ENCODE assay signal across 8 mouse cellular contexts in the genomic region with DNA sequence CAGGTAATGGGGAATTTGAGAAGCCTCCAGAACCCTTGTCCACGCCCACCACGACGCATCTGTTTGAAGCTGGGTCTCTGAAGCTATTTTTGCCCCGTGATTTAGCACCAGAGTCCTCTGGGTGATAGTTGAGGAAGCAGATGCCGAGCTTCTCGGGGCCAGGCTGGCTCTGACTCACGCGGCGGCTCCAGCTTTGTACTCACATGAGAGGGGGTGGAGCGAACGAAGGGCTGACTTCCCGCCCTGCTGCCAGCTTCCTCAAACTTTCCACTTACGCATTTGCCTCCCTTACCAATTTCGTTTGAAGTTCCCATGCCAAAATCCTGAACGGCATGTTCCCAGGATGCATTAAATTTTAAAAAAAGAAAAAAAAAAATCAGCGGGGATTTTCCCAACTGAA.
DNase-seq lines count a peak whose midpoint lies in the region; TF ChIP-seq lines count a peak whose summit lies in the region.

No protein-coding gene starts in this region.

- in situ Hi-C loops in CH12.LX (cut with MboI; ENCODE audit: low pct_ligation_motif_present, low pct_unique_long_range_greater_than_20kb, low sequenced_read_pairs) = loop anchor here (25.0 kb wide), 3 partner anchors 123 to 873 kb away; partner anchors contain the start of genes Hoxd3, Hoxd4 and Hoxd8

- peak; percentile 93 for DNase-seq in CH12.LX (ENCODE audit: extremely low read depth)
- DNase-seq in adrenal gland, postnatal 4 days (ENCODE audit: low spot score in 2 of 2) = peak; percentile 44 to 66
- DNase-seq in frontal cortex, postnatal 10 days (ENCODE audit: low spot score in 2 of 2) = peak; percentile 31 to 51
- peak; percentile 74 for DNase-seq in hindbrain, embryonic 10.5 days (ENCODE audit: low spot score)
- DNase-seq in left cerebral cortex, adult 2 months (ENCODE audit: extremely low spot score in 1 of 2, low spot score in 2 of 2) = peak; percentile 38 to 57
- DNase-seq in lung, postnatal 4 days = peak; percentile 85 to 87
- DNase-seq in retina, embryonic 14.5 days (ENCODE audit: low spot score) = peak; percentile 63
- peak; percentile 80 to 85 for DNase-seq in thymus, postnatal 36 days

- H3K4me3 ChIP-seq in CH12.LX (replicated peaks in 1 of 3; ENCODE audit: low read depth in 2 of 3, low read length in 2 of 3, poor library complexity in 1 of 3) = peak overlapping the region in 1 of 3 experiments; percentile 25
- H3K4me3 ChIP-seq in hindbrain, embryonic 10.5 days = peak overlapping the region; percentile 43
- H3K4me3 ChIP-seq in left cerebral cortex, adult 2 months = no peak overlapping the region

- H3K27me3 ChIP-seq in CH12.LX (replicated peaks) = no peaks in the 10 kb centered on the region
- peaks cover 25% of the 10 kb centered on the region for H3K27me3 ChIP-seq in hindbrain, embryonic 10.5 days (ENCODE audit: insufficient read depth, poor library complexity, severe bottlenecking)

- H3K9me3 ChIP-seq in CH12.LX (replicated peaks; ENCODE audit: low read length) = no peaks in the 10 kb centered on the region
- H3K9me3 ChIP-seq in hindbrain, embryonic 10.5 days = no peaks in the 10 kb centered on the region

- no peaks in the 10 kb centered on the region for H3K79me2 ChIP-seq in CH12.LX (replicated peaks; ENCODE audit: control insufficient read depth, extremely low read depth, insufficient read depth, poor library complexity, severe bottlenecking)

- intact Hi-C loops in left cerebral cortex, adult 2 months (cut with DNase I) = loop anchor here (5.0 to 10.0 kb wide), 3 partner anchors 268 to 530 kb away; no protein-coding TSS in a partner anchor

- TF ChIP-seq CTCF in CH12.LX (conservative IDR thresholded peaks at IDR 0.05 in 1 of 2, IDR thresholded peaks at IDR 0.05 in 1 of 2; ENCODE audit: low read depth in 2 of 2, low read length in 2 of 2) = no peak
- no peak for TF ChIP-seq CTCF in left cerebral cortex, adult 2 months (IDR thresholded peaks at IDR 0.05)

- H3K27ac ChIP-seq in CH12.LX (ENCODE audit: insufficient read depth, low read depth) = no peak overlapping the region
- H3K27ac ChIP-seq in hindbrain, embryonic 10.5 days = peak overlapping the region; percentile 75
- no peak overlapping the region for H3K27ac ChIP-seq in left cerebral cortex, adult 2 months

- TF ChIP-seq RAD21 in CH12.LX (IDR thresholded peaks at IDR 0.05; ENCODE audit: low read depth, low read length) = no peak

- H3K4me1 ChIP-seq in CH12.LX (ENCODE audit: control insufficient read depth in 1 of 2, insufficient read depth in 2 of 2) = peaks cover 0 to 17% of the 10 kb centered on the region in 2 experiments; a peak in 1 of 4 replicates
- peaks cover 16% of the 10 kb centered on the region for H3K4me1 ChIP-seq in hindbrain, embryonic 10.5 days (replicated peaks)

- 2% methylated on average over 16 of the region's 16 CpGs for WGBS in hindbrain, embryonic 10.5 days

- dilution Hi-C loops in CH12.LX (cut with MboI; ENCODE audit: extremely low pct_ligation_motif_present, extremely low pct_unique_long_range_greater_than_20kb, low sequenced_read_pairs) = no loop called here

- TF ChIP-seq POLR2A in CH12.LX (IDR thresholded peaks at IDR 0.05; ENCODE audit: low read depth, low read length) = peak; percentile 80

- peak overlapping the region; percentile 31; the same call in 1 of the 2 replicates for H3K9ac ChIP-seq in CH12.LX (ENCODE audit: insufficient read depth, low read depth)

- peak overlapping the region; percentile 81 for H3K4me2 ChIP-seq in CH12.LX (ENCODE audit: insufficient read depth, low read depth, poor library complexity, severe bottlenecking)

- TF ChIP-seq EP300 in CH12.LX (IDR thresholded peaks at IDR 0.05; ENCODE audit: low read length) = peak; percentile 73

- H3K36me3 ChIP-seq in CH12.LX (replicated peaks in 1 of 2; ENCODE audit: control insufficient read depth in 1 of 2, insufficient read depth in 1 of 2, low read length in 1 of 2) = no peaks in the 10 kb centered on the region
- H3K36me3 ChIP-seq in hindbrain, embryonic 10.5 days = no peaks in the 10 kb centered on the region

TF ChIP-seq in CH12.LX, 34 proteins besides CTCF, POLR2A, EP300 and RAD21:
- TF ChIP-seq SMC3 (IDR thresholded peaks at IDR 0.05; ENCODE audit: low read depth, low read length) (no peak), MYC (IDR thresholded peaks at IDR 0.05; ENCODE audit: low read depth, low read length) (peak; percentile 61; the same call in 1 of the 2 replicates), ZC3H11A (IDR thresholded peaks at IDR 0.05; ENCODE audit: low read depth, low read length) (no peak), MAX (IDR thresholded peaks at IDR 0.05; ENCODE audit: low read length) (peak; percentile 91), HCFC1 (IDR thresholded peaks at IDR 0.05; ENCODE audit: low read depth, low read length) (no peak), NELFE (IDR thresholded peaks at IDR 0.05; ENCODE audit: low read depth, low read length) (no peak; the same call in 1 of the 2 replicates), ZMIZ1 (IDR thresholded peaks at IDR 0.05; ENCODE audit: low read depth, low read length) (no peak), RCOR1 (conservative IDR thresholded peaks at IDR 0.05; ENCODE audit: low read depth, low read length) (0 out of 2 replicates have a peak, but pooled peaks have one; percentile 30), UBTF (IDR thresholded peaks at IDR 0.05; ENCODE audit: low read depth, low read length) (no peak), MAFK (IDR thresholded peaks at IDR 0.05; ENCODE audit: insufficient replicate concordance, low read length) (no peak), SIN3A (IDR thresholded peaks at IDR 0.05; ENCODE audit: low read length) (peak; percentile 37; the same call in 1 of the 2 replicates), GABPA (IDR thresholded peaks at IDR 0.05; ENCODE audit: insufficient replicate concordance, low read depth, low read length) (no peak), PAX5 (IDR thresholded peaks at IDR 0.05; ENCODE audit: low read length) (no peak), JUND (conservative IDR thresholded peaks at IDR 0.05; ENCODE audit: low read depth, low read length) (peak; percentile 36; the same call in 1 of the 2 replicates), BHLHE40 (IDR thresholded peaks at IDR 0.05; ENCODE audit: low read depth, low read length) (peak; percentile 97), CHD1 (IDR thresholded peaks at IDR 0.05; ENCODE audit: low read depth, low read length) (no peak), KAT2A (IDR thresholded peaks at IDR 0.05; ENCODE audit: insufficient replicate concordance, low read length) (no peak), USF2 (conservative IDR thresholded peaks at IDR 0.05; ENCODE audit: low read depth, low read length) (no peak), E2F4 (IDR thresholded peaks at IDR 0.05; ENCODE audit: insufficient replicate concordance, low read depth, low read length) (peak; percentile 94; the same call in 1 of the 2 replicates), ZKSCAN1 (IDR thresholded peaks at IDR 0.05; ENCODE audit: borderline replicate concordance, low read depth, low read length) (no peak), ZNF384 (IDR thresholded peaks at IDR 0.05; ENCODE audit: low read depth, low read length) (no peak), CHD2 (IDR thresholded peaks at IDR 0.05; ENCODE audit: low read length) (no peak), POLR2AphosphoS2 (IDR thresholded peaks at IDR 0.05; ENCODE audit: low read depth, low read length) (no peak), JUN (IDR thresholded peaks at IDR 0.05; ENCODE audit: insufficient read depth, low read depth, low read length) (peak; percentile 22; the same call in 1 of the 2 replicates), ELF1 (IDR thresholded peaks at IDR 0.05; ENCODE audit: low read depth, low read length) (peak; percentile 71), MAZ (IDR thresholded peaks at IDR 0.05; ENCODE audit: low read depth, low read length) (no peak), NRF1 (IDR thresholded peaks at IDR 0.05; ENCODE audit: low read depth, low read length) (peak; percentile 7; the same call in 1 of the 2 replicates), TCF12 (IDR thresholded peaks at IDR 0.05; ENCODE audit: low read depth, low read length) (peak; percentile 69), USF1 (IDR thresholded peaks at IDR 0.05; ENCODE audit: low read depth, low read length) (no peak), MEF2A (IDR thresholded peaks at IDR 0.05; ENCODE audit: borderline replicate concordance, low read depth, low read length) (peak; percentile 93), ETS1 (conservative IDR thresholded peaks at IDR 0.05; ENCODE audit: low read depth, low read length) (peak; percentile 90), IRF4 (IDR thresholded peaks at IDR 0.05; ENCODE audit: low read depth, low read length) (peak; percentile 74), TBP (conservative IDR thresholded peaks at IDR 0.05; ENCODE audit: low read depth, low read length) (peak; percentile 75), MXI1 (IDR thresholded peaks at IDR 0.05; ENCODE audit: low read depth, low read length) (0 out of 2 replicates have a peak, but pooled peaks have one; percentile 50)

Comparison
In these comparisons a context has a peak if more than half of its experiments do, and no peak if none do; other contexts are left out.
1. DNase-seq: peak in every context shown above with its lines; median percentile 93 in CH12.LX; 86 in lung, postnatal 4 days; 82 in thymus, postnatal 36 days; 74 in hindbrain, embryonic 10.5 days; 63 in retina, embryonic 14.5 days; 55 in adrenal gland, postnatal 4 days; 48 in left cerebral cortex, adult 2 months; 41 in frontal cortex, postnatal 10 days.